Mouse (Mus musculus) bone marrow, adult 2 months (tissue): ENCODE data around the gene Irs3.

Source experiments
- CTCF ChIP-seq: fragments of 200-500 bp; IDR thresholded peaks from 2 replicates; pipeline ENCODE4 v1.5.1; 2011; ENCODE audit warnings: low read length, control low read depth; ENCODE audit not compliant: control insufficient read depth, insufficient read depth
- POLR2A ChIP-seq: fragments of 200-500 bp; IDR thresholded peaks from 2 replicates; pipeline ENCODE4 v1.6.1; 2011; ENCODE audit warnings: low read depth, mild to moderate bottlenecking, control low read depth, low read length, borderline replicate concordance; ENCODE audit not compliant: control insufficient read depth

GRCm38 (mm10) chr5:137644484-137644883, 1.0 kb downstream of the Irs3 start:
- no peak for TF ChIP-seq CTCF
- TF ChIP-seq POLR2A = no peak
